Mouse (Mus musculus): ENCODE measurements around the gene Aldh1l1.

Aldh1l1 gene

DNA sequence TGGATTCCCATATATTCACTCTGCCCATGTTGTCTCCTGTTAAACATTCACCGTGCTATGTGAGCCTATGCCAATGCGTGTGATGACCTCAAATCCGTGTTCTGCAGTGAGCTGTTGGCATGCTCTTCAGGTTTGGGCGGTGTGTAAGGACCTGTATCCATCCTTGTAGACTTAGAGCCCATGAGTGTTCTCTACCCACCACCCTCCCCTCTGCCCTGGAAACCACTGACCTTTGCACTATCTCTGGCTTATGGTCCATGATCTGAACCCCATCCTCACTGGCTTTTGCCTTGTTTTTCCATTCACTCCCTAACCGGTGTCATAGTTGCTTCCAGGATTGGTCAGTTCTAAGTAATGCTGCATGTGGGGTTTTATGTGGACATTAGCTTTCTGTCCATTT is 67.5 kb downstream of the Aldh1l1 start:
- peak; percentile 67 for DNase-seq

- no peak for DNase-seq
Measured at GRCm38 (mm10) chr6:90556534-90557058, 70.4 kb downstream of the Aldh1l1 start.

DNA sequence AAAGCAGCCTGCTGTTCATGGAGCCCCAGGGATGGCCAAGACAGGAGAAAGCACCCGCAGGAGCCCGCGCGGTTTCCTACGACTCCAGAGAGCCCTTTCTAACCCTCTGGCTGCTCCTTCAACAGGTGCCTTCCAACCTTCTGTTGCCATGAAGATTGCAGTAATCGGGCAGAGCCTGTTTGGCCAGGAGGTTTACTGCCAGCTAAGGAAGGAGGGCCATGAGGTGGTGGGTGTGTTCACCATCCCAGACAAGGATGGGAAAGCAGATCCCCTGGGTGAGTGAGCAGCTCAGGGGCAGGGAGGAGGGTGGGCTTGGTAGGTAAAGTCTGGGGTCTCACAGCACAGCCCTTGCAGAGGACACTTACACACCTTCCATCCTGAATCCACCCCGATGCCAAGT is 70.8 kb downstream of the Aldh1l1 start:
- no peak for DNase-seq

GRCm38 (mm10) chr6:90557829-90558693 is 71.8 kb downstream of the Aldh1l1 start:
- no peak for DNase-seq

GRCm38 (mm10) chr6:90560390-90561058 is 74.3 kb downstream of the Aldh1l1 start:
- DNase-seq, result no peak

DNA sequence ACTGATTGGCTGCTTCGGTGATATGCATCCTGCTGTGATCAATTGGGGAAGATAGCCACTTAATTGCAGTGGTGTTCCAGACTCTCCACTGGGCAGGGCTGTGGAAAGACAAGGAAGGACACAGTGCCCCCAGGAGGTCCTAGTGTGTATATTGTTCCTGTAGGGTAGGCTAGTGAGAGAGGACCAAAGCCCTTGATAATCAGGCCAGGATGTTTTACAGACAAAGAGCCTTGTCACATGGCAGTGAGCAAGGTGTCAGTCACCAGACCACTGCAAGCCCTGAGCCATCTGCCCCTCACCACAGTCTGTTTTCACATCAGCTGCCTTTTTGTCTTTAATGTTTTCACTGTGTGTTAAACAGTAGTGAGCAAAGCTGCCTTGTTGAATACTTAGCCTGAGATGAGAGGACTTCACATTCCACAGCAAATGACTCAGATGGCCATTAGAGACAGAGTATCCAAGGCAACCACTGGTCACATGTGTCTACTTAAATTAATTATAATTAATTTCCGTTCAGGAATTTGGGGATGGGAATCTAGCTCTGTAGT is 75.1 kb downstream of the Aldh1l1 start:
- no peak for DNase-seq

DNA sequence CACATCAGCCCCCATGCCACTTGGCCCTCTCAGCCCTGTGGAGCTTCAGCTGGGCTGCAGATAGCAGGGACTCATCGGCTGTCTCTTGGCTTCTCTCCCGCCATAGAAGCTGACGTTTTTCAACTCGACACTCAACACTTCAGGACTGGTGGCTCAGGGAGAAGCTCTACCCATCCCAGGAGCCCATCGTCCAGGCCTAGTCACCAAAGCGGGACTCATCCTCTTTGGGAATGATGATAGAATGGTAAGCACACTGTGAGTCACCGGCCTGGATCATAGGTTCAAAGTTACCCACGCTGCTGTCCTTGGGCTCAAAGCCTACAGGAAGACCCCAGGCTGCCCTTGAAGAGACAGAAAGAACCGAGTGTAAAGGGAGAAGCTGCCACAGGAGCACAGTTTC is 78.0 kb downstream of the Aldh1l1 start:
- no peak for DNase-seq

GRCm38 (mm10) chr6:90565357-90566215 is 79.4 kb downstream of the Aldh1l1 start:
- no peak for DNase-seq

- no peak for DNase-seq
Measured at GRCm38 (mm10) chr6:90567486-90567885, 81.3 kb downstream of the Aldh1l1 start.

- DNase-seq, result no peak
Measured at GRCm38 (mm10) chr6:90567928-90568327, 81.7 kb downstream of the Aldh1l1 start.

- no peak for DNase-seq
Measured at GRCm38 (mm10) chr6:90568721-90569120, 82.5 kb downstream of the Aldh1l1 start.

DNA sequence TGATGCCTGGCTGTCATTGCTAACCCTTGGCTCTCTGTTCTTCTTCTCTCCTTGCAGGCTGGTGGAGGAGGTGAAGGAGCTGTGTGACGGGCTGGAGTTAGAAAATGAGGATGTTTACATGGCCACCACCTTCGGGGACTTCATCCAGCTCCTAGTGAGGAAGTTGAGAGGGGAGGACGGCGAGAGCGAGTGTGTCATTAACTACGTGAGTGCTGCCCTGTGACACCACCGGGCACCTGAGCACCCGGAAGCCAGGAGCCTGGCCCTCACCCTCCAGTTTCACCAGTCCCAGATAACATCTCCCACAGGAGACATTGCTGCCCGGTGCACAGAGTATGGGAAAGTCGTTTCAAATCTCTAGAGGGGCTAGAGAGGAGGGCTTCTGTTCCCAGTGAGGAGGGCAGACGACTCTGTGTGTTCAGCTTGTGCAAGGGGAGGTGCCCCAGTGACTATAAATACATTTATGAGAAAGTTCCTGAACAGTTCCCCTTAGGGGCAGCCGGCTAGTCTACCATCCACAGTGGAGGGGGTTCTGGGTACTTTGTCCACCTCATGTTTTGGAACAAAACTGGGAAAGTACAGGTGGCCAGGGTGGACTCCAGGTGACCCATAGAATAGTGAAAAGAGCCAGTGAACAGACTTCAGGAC is 83.6 kb downstream of the Aldh1l1 start:
- DNase-seq, result no peak

DNA sequence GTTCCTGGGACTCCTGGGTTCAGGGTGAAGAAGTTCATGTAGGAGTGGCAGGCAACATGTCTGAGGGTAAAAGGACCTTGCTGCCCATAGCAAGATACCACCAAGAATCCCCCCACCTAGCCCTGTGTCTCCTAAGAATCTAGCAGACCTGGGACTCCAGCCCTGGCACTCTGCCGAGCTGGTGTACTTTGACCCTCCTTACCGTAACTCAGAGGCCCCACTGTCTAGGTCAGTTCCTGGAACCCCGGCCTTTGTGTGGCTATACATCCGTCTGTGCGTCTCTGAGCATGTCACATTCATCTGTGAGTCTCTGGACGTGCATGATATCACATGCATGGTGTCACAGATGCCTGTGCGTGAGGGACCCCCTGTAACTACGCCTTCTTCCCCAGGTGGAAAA is 84.2 kb downstream of the Aldh1l1 start:
- peak; percentile 58 for DNase-seq

- peak; percentile 90 for DNase-seq
Measured at GRCm38 (mm10) chr6:90575261-90575715, 89.1 kb downstream of the Aldh1l1 start.

DNA sequence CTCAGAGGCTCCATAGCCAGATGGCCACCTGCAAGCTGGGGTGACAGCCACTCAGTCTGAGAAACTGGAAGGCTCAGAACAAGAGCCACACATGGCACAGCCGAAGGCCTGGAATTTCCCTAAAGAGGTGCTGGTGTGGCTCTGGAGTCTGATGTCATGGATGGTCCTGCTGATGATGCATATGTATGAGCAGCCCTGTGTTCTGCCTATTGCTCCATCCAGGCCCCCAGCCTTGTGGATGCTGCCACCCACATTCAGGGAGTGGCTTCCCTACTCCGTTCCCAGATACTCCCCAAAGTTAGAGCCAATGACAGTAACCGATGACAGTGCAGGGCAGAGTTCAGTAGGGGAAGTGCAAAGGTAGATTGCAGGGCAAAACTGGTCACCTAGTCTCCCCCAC is 91.9 kb downstream of the Aldh1l1 start:
- no peak for DNase-seq

DNA sequence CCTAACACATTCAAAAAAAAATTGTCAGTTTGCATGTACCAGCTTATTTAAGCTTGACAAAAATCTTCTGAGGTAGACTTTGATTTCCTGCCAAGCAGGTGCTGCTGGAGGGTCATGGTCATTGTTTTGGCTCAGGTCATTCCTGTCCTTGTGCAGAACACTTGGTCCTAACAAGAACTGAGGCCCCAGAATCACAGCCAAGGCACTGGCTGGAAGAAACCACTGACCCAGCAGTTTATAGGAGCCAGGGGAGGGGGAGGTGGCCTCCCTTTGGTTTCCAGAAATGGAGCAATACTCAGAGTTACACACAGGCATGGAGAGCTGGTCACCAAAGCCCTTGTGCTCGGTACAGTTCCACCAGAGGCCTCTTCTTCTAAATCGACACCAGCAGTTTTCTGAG is 96.1 kb downstream of the Aldh1l1 start:
- no peak for DNase-seq

GRCm38 (mm10) chr6:90588113-90588512 is 101.9 kb downstream of the Aldh1l1 start:
- DNase-seq, result no peak

- no peak for DNase-seq
Measured at GRCm38 (mm10) chr6:90590707-90591106, 104.5 kb downstream of the Aldh1l1 start.

DNA sequence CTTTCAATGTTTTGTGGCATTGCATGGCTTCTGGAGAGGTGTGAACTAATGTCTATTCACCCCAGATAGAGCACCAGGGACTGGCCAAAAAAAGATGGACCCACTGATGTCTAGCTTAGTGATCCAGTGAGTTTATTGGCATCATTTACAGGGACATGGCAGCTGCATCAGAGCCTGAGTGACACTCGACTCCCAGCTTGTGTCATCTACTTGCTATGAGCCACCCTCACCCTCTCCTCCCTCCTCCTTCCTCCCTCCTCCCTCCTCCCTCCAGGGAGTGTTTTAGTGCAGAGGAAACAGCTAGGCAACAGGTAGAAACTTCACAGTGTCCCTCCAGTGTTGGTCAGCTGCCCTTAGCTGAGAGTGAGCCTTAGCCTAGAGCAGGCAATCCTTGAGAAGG is 108.7 kb downstream of the Aldh1l1 start:
- no peak for DNase-seq

DNA sequence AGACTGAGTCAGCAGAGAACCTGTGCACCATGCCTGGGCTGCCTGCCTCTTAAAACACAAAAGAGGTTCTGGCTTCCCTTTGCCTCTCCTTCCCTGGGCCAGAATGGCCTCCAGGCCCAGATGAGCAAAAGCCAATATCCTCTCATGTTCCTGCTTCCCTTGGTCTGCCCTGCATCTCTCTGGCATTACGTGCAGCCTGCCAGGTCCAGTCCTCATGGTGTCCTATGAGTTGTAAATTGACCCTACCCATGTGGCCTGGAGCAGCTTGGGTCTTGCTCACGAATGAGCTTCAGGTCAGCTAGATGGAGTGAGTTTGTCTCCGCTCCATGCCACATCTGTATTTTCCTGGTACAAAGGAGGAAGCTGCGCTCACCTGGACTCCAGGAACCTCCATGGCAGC is 110.8 kb downstream of the Aldh1l1 start:
- DNase-seq, result no peak

DNA sequence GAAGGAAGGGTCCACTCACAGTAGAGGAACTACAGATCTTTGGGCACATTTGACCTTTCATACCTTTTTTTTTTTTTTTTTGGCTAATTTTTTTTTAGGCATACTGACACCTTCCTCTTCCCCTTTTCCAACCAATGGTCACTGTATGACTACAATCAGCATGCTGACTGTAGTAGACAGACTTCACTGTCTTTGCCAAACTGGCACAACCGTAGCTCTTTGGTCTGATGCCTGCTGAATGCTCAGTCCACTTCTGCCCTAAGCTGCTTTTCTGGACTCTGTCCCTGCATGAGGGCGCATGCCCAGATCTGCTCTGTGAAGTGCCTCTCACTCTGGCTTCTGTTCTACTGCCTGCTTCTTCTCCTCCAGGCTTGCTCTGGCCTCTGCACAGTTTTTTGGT is 111.4 kb downstream of the Aldh1l1 start:
- peak; percentile 88 for DNase-seq

DNA sequence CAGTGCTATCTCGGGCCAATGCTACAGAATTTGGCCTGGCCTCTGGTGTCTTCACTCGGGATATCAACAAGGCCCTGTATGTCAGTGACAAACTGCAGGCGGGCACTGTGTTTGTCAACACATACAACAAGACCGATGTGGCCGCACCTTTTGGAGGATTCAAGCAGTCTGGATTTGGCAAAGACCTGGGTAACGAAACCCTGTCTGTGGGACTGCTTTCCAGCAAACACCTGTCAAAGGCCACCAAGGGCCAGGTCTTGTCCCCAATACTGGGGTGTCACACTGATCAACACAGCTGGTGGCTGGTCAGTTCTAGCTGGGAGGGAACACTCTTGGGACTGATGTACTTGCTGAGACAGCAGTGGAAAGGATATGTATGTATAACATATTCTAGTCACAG is 112.0 kb downstream of the Aldh1l1 start:
- DNase-seq, result no peak

Measured in kidney, adult 9 months (tissue).